Comparison of ENCODE assay signal across 9 mouse cellular contexts in genomic region chr13:113615971-113616671, GRCm38 (mm10). TPM values are rescaled to one million over a fixed set of nuclear protein-coding genes. Genes with fewer than 3 reads are reported as not detected.
DNase-seq lines count a peak whose midpoint lies in the region; ATAC-seq and TF ChIP-seq lines count a peak whose summit lies in the region.
"Had no signal": no experiment of that assay in that cellular context is flagged by ENCODE, and none has a peak within 500 bp of the region (broad histone marks: within the 10 kb centered on the region; RNA-seq: fewer than 3 reads in every experiment).

No protein-coding gene starts in this region.

- 14% methylated on average over 8 of the region's 8 CpGs for WGBS in heart, embryonic 10.5 days
- WGBS in bone marrow, adult 2 months: 14% methylated on average over 8 of the region's 8 CpGs
- 15% methylated on average over 8 of the region's 8 CpGs for WGBS in limb, embryonic 11.5 days

- no peak for DNase-seq in heart, embryonic 10.5 days (ENCODE audit: low spot score)
- no peak for DNase-seq in heart, postnatal 25 days (ENCODE audit: low spot score)
- peak; percentile 50 to 53 for DNase-seq in heart, postnatal 10 days
- DNase-seq in limb, embryonic 11.5 days (ENCODE audit: low spot score): peak; percentile 38
- DNase-seq in retina, embryonic 14.5 days (ENCODE audit: low spot score): peak; percentile 26
- no peak for DNase-seq in left cerebral cortex, postnatal 25 days (ENCODE audit: low spot score in 2 of 2)
- no peak for DNase-seq in ovary, postnatal 36 days (ENCODE audit: low spot score)

- peaks cover 11% of the 10 kb centered on the region; the same call in 1 of the 2 replicates for H3K36me3 ChIP-seq in heart, embryonic 10.5 days
- no peaks in the 10 kb centered on the region; the same call in 1 of the 2 replicates for H3K36me3 ChIP-seq in limb, embryonic 11.5 days (ENCODE audit: control insufficient read depth, insufficient read depth, low read length)

- H3K4me1 ChIP-seq in heart, embryonic 10.5 days: peaks cover 78% of the 10 kb centered on the region
- peaks cover 2% of the 10 kb centered on the region; the same call in 1 of the 2 replicates for H3K4me1 ChIP-seq in bone marrow, adult 2 months (ENCODE audit: control insufficient read depth, insufficient read depth, low read length)
- peaks cover 46% of the 10 kb centered on the region for H3K4me1 ChIP-seq in limb, embryonic 11.5 days (ENCODE audit: control insufficient read depth, insufficient read depth, low read length)

- no peak for TF ChIP-seq POLR2A in bone marrow, adult 2 months (IDR thresholded peaks at IDR 0.05; ENCODE audit: borderline replicate concordance, control insufficient read depth, low read depth, low read length)

- H3K9me3 ChIP-seq in heart, embryonic 10.5 days: no peaks in the 10 kb centered on the region
- H3K9me3 ChIP-seq in limb, embryonic 11.5 days (ENCODE audit: control insufficient read depth, low read length): no peaks in the 10 kb centered on the region

- peak overlapping the region; percentile 97 for H3K27ac ChIP-seq in heart, embryonic 10.5 days
- H3K27ac ChIP-seq in bone marrow, adult 2 months (ENCODE audit: control insufficient read depth, insufficient read depth, low read depth, low read length, poor library complexity): peak overlapping the region; percentile 92
- no peak overlapping the region; the same call in 1 of the 2 replicates for H3K27ac ChIP-seq in limb, embryonic 11.5 days (replicated peaks; ENCODE audit: low read depth, low read length)

- intact Hi-C loops in heart, postnatal 25 days (cut with DNase I): loop anchor here (5.0 kb wide), 5 partner anchors 44 to 349 kb away; no protein-coding TSS in a partner anchor
- intact Hi-C loops in heart, postnatal 10 days (cut with DNase I): loop anchor here (2.0 to 5.0 kb wide), 3 partner anchors 65 to 569 kb away; partner anchors contain the start of gene Gpx8
- intact Hi-C loops in left cerebral cortex, postnatal 25 days (cut with DNase I): loop anchor here (5.0 to 10.0 kb wide), 5 partner anchors 99 to 571 kb away; partner anchors contain the start of gene Gpx8

- peak overlapping the region; percentile 84 for H3K4me3 ChIP-seq in heart, embryonic 10.5 days
- peak overlapping the region; percentile 94 for H3K4me3 ChIP-seq in bone marrow, adult 2 months (replicated peaks; ENCODE audit: control insufficient read depth, low read depth, low read length)
- H3K4me3 ChIP-seq in limb, embryonic 11.5 days (ENCODE audit: low read depth, low read length): peak overlapping the region; percentile 85

- no peaks in the 10 kb centered on the region for H3K27me3 ChIP-seq in heart, embryonic 10.5 days (ENCODE audit: insufficient read depth, poor library complexity, severe bottlenecking)
- no peaks in the 10 kb centered on the region for H3K27me3 ChIP-seq in limb, embryonic 11.5 days (ENCODE audit: control insufficient read depth, insufficient read depth, low read length)

- H3K9ac ChIP-seq in limb, embryonic 11.5 days (ENCODE audit: low read length): peak overlapping the region; percentile 91

- ATAC-seq in limb, embryonic 11.5 days (ENCODE audit: insufficient number of reproducible peaks, low FRiP score, low TSS enrichment, low read depth): no peak

- H3K4me2 ChIP-seq in limb, embryonic 11.5 days (ENCODE audit: low read depth, severe bottlenecking): peak overlapping the region; percentile 93

- no peak for TF ChIP-seq CTCF in bone marrow, adult 2 months (IDR thresholded peaks at IDR 0.05; ENCODE audit: control insufficient read depth, insufficient read depth, low read length)

RNA-seq across cellular contexts. Expression of gene Snx18, which starts 2.2 kb away (rescaled TPM):
- polyA plus RNA-seq in heart, embryonic 10.5 days (2016; fragmentation: Nextera tagmentation; extraction: Ambion mirVana): 18.0 and 22.4 TPM in 2 replicates
- 10 to 100 TPM; 22.6 to 23.6 TPM for total RNA-seq in heart, postnatal 25 days (2021)
- 9.0 and 22.1 TPM in 2 replicates for polyA plus RNA-seq in bone marrow, adult 2 months (2011; ENCODE audit: insufficient read depth, insufficient read length, low replicate concordance, missing spikeins)
- total RNA-seq in heart, postnatal 10 days (2021): 10 to 100 TPM; 32.7 to 33.7 TPM
- 32.8 and 39.2 TPM in 2 replicates for polyA plus RNA-seq in limb, embryonic 11.5 days (2014; fragmentation: Nextera tagmentation; extraction: Ambion mirVana)
- total RNA-seq in left cerebral cortex, postnatal 25 days (2021): 10 to 100 TPM; 21.4 to 25.7 TPM

RNA-seq across cellular contexts. Expression of gene Hspb3, which starts 47.4 kb away (rescaled TPM):
- polyA plus RNA-seq in heart, embryonic 10.5 days (2016; fragmentation: Nextera tagmentation; extraction: Ambion mirVana): 42.9 and 76.4 TPM in 2 replicates
- 10 to 100 TPM; 18.4 to 22.7 TPM for total RNA-seq in heart, postnatal 25 days (2021)
- polyA plus RNA-seq in bone marrow, adult 2 months (2011; ENCODE audit: insufficient read depth, insufficient read length, low replicate concordance, missing spikeins): not detected in 2 replicates
- 10 to 100 TPM; 16.0 to 17.0 TPM for total RNA-seq in heart, postnatal 10 days (2021)
- 0.26 and 0.27 TPM in 2 replicates for polyA plus RNA-seq in limb, embryonic 11.5 days (2014; fragmentation: Nextera tagmentation; extraction: Ambion mirVana)
- total RNA-seq in left cerebral cortex, postnatal 25 days (2021): 1 to 10 TPM; 8.1 to 9.1 TPM
- total RNA-seq: adrenal gland, adult 18-20 months had no signal

Comparison
In these comparisons a context has a peak if more than half of its experiments do, and no peak if none do; other contexts are left out.
1. DNase-seq: peak in heart, postnatal 10 days (2 of 2), limb, embryonic 11.5 days (single experiment) and retina, embryonic 14.5 days (single experiment); none in heart, embryonic 10.5 days (single experiment), heart, postnatal 25 days (single experiment), left cerebral cortex, postnatal 25 days (0 of 2) and ovary, postnatal 36 days (single experiment).
2. Peak in every context shown above with its lines, with median percentiles within 50 percentile points of each other: H3K4me3 ChIP-seq.